Mouse (Mus musculus) ES-E14 (cell line): ENCODE data around the gene Hydin. TPM values are rescaled to one million over a fixed set of nuclear protein-coding genes. Genes with fewer than 3 reads are reported as not detected.

Source experiments
- DNase-seq: peaks from one replicate; pipeline ENCODE4 v3.0.0-alpha.2; 2013; ENCODE audit warnings: low read depth, low spot score
- H3K27ac ChIP-seq: 2 replicates; pipeline ENCODE4 v1.5.1; 2012; ENCODE audit warnings: low read depth, mild to moderate bottlenecking, low read length, moderate library complexity, mixed read lengths; ENCODE audit not compliant: poor library complexity, insufficient read depth, severe bottlenecking
- H3K36me3 ChIP-seq: 2 replicates; pipeline ENCODE4 v1.6.1; 2012; ENCODE audit warnings: mild to moderate bottlenecking, low read length, moderate library complexity, mixed read lengths; ENCODE audit not compliant: control insufficient read depth, poor library complexity, insufficient read depth, severe bottlenecking
- H3K4me1 ChIP-seq, 2 experiments: fragments of 150-350 bp in 1 of 2; sonication (generic) in 1 of 2; 2 replicates each; pipeline ENCODE4 v1.6.1; 2012; ENCODE audit warnings: low read length in 2 of 2, mild to moderate bottlenecking in 1 of 2, mixed read lengths in 1 of 2; ENCODE audit not compliant: control insufficient read depth in 2 of 2, insufficient read depth in 2 of 2, poor library complexity in 1 of 2
- H3K4me3 ChIP-seq, 2 experiments: fragments of 150-350 bp in 1 of 2; sonication (generic) in 1 of 2; 2 replicates each; pipeline ENCODE4 v1.5.1; 2012; ENCODE audit warnings: low read length in 2 of 2, low read depth in 1 of 2, mild to moderate bottlenecking in 1 of 2, mixed read lengths in 1 of 2; ENCODE audit not compliant: insufficient read depth in 1 of 2, poor library complexity in 1 of 2, severe bottlenecking in 1 of 2
- H3K9ac ChIP-seq: 2 replicates; pipeline ENCODE4 v1.6.1; 2012; ENCODE audit warnings: low read depth, mild to moderate bottlenecking, low read length, mixed read lengths; ENCODE audit not compliant: poor library complexity, insufficient read depth, severe bottlenecking
- H3K9me3 ChIP-seq: fragments of 150-350 bp; sonication (generic); 2 replicates; pipeline ENCODE4 v1.6.1; 2012; ENCODE audit warnings: low read depth, mild to moderate bottlenecking, low read length; ENCODE audit not compliant: control insufficient read depth, insufficient read depth
- CHD2 ChIP-seq: IDR thresholded peaks from 2 replicates; pipeline ENCODE4 v1.6.1; 2014; ENCODE audit warnings: mild to moderate bottlenecking, low read depth, low read length, inconsistent platforms
- HCFC1 ChIP-seq: IDR thresholded peaks from 2 replicates; pipeline ENCODE4 v1.6.1; 2012; ENCODE audit warnings: low read length, inconsistent platforms, borderline replicate concordance; ENCODE audit not compliant: insufficient read depth
- MAFK ChIP-seq: IDR thresholded peaks from 2 replicates; pipeline ENCODE4 v1.6.1; 2014; ENCODE audit warnings: mild to moderate bottlenecking, low read depth, low read length, inconsistent platforms; ENCODE audit not compliant: insufficient read depth
- ZC3H11A ChIP-seq: IDR thresholded peaks from 2 replicates; pipeline ENCODE4 v1.6.1; 2012; ENCODE audit warnings: low read depth, mild to moderate bottlenecking, inconsistent platforms, low read length, borderline replicate concordance
- ZNF384 ChIP-seq: IDR thresholded peaks from 2 replicates; pipeline ENCODE4 v1.6.1; 2012; ENCODE audit warnings: low read depth, low read length, inconsistent platforms
- in situ Hi-C, 2 experiments: fragments of 600-800 bp; cut with MboI; formaldehyde crosslinking; loops; one replicate each; pipeline ENCODE4 v1.15.1; 2025; ENCODE audit warnings: low sequenced_read_pairs in 2 of 2, inconsistent platforms in 1 of 2; ENCODE audit not compliant: unreplicated experiment in 2 of 2
- total RNA-seq: library from RNA; depleted of rRNA; stranded (reverse); fragments of 300-350 nt; gene quantifications from 2 replicates; pipeline ENCODE4 v1.2.3, GENCODE M21; 2012; rRNA removed

Hydin gene
- total RNA-seq, 1 experiment: 1.0 TPM

DNA sequence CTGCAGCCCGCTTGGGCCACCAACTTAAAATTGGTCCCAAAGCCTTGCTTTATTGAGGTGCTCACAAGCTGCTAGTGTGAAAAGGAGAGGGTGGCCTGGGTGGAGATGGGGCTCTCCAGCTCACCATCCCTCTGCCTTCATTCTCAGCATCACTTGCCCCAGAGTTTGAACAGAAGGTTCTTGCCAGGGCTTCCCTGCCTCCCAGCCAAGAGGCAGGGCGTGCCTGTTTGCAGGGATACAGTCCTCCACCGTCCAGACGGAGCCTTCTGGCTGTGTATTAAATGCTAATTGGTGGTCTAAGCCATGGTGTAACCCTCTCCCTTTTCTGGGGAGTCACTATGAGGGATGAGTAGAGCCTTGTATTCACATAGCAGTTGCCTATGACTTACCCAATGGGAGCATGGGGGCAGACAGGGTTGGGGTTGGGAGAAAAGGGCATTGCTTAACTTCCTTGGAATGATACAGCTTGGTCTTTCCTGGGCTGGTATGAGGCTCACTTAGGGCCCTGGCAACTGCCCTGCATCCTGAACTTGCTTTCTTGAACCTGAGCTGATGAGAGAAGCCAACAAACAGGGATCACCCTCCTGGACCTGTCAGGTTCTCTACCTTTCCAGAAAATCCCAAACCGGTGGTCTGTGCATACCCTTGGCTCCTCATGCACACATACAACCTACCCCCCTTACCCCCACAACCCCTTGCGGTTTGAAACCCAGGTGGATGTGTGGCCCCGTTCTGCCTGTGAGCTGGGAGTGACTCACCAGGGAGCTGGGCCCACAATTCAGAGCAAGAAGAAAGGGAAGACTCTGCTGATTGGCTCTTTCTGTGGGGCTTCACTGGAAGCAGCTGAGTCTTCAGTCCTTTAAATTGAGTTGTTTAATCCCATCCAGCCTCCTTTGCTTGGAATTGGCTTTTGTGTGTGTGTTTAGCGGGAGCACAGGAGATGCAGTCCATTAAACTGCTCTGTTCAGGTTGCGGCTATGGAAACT is 387.6 kb downstream of the Hydin start:
- in situ Hi-C loops: no loop called here
- Histone ChIP-seq H3K4me1 (no peaks in the 10 kb centered on the region), H3K36me3 (peaks cover 60% of the 10 kb centered on the region), H3K9me3 (no peaks in the 10 kb centered on the region), H3K4me3 (no peak overlapping the region), H3K9ac (no peak overlapping the region), H3K27ac (no peak overlapping the region)
- DNase-seq: no peak
- TF ChIP-seq CHD2 (no peak), HCFC1 (no peak), ZNF384 (no peak), MAFK (no peak), ZC3H11A (no peak)

DNA sequence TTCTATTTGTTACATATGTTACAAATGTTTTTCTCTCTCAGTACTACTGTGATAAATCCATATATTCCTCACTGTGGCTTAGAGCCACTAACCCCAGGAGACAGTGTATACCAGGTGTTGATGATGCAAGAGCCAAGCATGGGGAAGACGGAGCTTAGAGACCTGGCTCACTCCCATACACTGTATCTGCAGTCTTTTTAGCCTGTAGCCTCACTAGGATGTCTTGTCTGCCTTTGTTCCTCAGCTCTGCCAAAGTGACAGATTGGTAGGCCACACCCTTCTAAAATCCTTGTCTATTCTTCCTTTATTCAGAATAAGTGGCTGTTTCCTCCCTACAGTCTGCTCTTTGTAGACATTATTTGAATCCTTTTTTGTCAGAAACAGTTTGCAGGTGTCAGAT is 389.1 kb downstream of the Hydin start:
- in situ Hi-C loops: no loop called here
- H3K4me3 ChIP-seq: no peak overlapping the region
- TF ChIP-seq MAFK (no peak), HCFC1 (no peak), CHD2 (no peak), ZNF384 (no peak), ZC3H11A (no peak)
- peaks cover 51% of the 10 kb centered on the region for H3K36me3 ChIP-seq
- H3K9me3 ChIP-seq: no peaks in the 10 kb centered on the region
- H3K4me1 ChIP-seq: no peaks in the 10 kb centered on the region
- no peak for DNase-seq
- no peak overlapping the region for H3K9ac ChIP-seq
- H3K27ac ChIP-seq: no peak overlapping the region

GRCm38 (mm10) chr8:110657661-110658060 is 390.9 kb downstream of the Hydin start:
- H3K27ac ChIP-seq: no peak overlapping the region
- no peaks in the 10 kb centered on the region for H3K9me3 ChIP-seq
- no peak for TF ChIP-seq MAFK
- in situ Hi-C loops: no loop called here
- H3K4me1 ChIP-seq: no peaks in the 10 kb centered on the region
- no peak overlapping the region for H3K4me3 ChIP-seq
- no peak for DNase-seq
- H3K36me3 ChIP-seq: peaks cover 48% of the 10 kb centered on the region
- H3K9ac ChIP-seq: no peak overlapping the region

Other genes with a start within 250 kb of the Hydin start
- 0.27 TPM in 1 of 2 replicates, not detected in the other for gene Chst4, start 227.2 kb upstream of the Hydin start, total RNA-seq
- gene Zfp612, start 187.2 kb upstream of the Hydin start, total RNA-seq: 3.5 and 3.9 TPM in 2 replicates
- 0.67 and 0.79 TPM in 2 replicates for gene Gm21964, start 165.8 kb upstream of the Hydin start, total RNA-seq
- gene Gm17720, start 164.2 kb upstream of the Hydin start, total RNA-seq: not detected in 2 replicates
- gene Calb2, start 98.8 kb upstream of the Hydin start, total RNA-seq: 2.8 and 3.2 TPM in 2 replicates
- 4.9 and 6.5 TPM in 2 replicates for gene Cmtr2, start 51.3 kb upstream of the Hydin start, total RNA-seq